Mouse (Mus musculus): ENCODE results near the gene Zfp28. TPM values are rescaled to one million over a fixed set of nuclear protein-coding genes. Genes with fewer than 3 reads are reported as not detected.
"Not testable (repeated sequence)": the region's sequence is repeated elsewhere in the genome, so short reads cannot be mapped to it uniquely, and the experiment has no call there.

Zfp28 gene
- total RNA-seq (2022): 1 to 10 TPM in 3 of 4 experiments, under 1 TPM in 1; 0.70 to 2.7 (median 1.1) TPM

DNA sequence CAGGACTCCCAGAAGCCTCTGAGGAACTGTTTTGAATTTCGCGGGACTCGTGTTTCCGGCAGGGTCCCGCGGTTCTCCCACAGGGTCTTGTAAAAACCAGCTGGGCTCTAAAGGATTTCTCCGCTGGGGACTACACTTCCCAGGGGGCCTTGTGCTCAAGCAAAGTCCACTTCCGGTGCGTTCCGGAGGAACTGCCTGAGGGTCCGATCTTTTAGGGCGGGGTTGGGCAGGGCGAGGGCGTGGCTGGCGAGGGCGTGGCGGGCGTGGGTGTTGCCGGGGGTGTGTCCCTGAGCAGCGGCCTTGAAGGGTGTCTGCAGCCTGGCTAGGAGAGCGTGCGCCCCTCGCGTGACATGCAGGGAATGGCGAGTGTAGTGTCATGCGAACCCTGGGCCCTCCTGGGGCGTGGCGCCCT, at the start of gene Zfp28:
Zfp28 (plus strand) TSS at position 252 of the 412 bp plus-strand sequence.
- peak; percentile 83 to 88 for DNase-seq (ENCODE audit: low spot score in 2 of 2)

GRCm38 (mm10) chr7:6339865-6340264, 43.2 kb upstream of the Zfp28 start:
- no peak for DNase-seq (ENCODE audit: low spot score in 2 of 2)

- DNase-seq (ENCODE audit: low spot score in 2 of 2): peak in 1 of 2 experiments; percentile 11
Observed at GRCm38 (mm10) chr7:6343501-6344071, 39.5 kb upstream of the Zfp28 start, which contains the start of gene Gm3854. Gene Gm3854, plus strand, starts transcription at chr7:6343759.

GRCm38 (mm10) chr7:6344124-6344523, 39.0 kb upstream of the Zfp28 start:
- DNase-seq (ENCODE audit: low spot score in 2 of 2): no peak

DNA sequence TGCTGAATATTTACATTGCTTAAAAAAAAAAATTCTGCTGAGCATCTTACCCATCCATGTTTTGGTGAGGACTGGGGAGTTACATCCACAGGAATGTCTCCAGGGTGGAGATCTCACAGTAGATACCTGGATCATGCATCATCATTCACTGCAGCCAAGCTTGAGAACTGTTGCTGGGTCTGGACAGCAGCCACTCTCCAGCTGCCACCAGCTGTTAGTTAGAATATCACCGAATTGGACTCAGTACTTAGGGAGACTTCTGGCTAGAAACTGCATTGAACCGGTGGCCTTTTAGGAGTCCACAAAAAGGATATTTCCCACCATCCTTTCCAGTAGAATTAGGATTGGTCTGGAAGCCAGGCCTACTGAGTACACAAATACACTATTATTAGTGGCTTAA, 25.0 kb upstream of the Zfp28 start:
- DNase-seq (ENCODE audit: low spot score in 2 of 2): no peak

DNA sequence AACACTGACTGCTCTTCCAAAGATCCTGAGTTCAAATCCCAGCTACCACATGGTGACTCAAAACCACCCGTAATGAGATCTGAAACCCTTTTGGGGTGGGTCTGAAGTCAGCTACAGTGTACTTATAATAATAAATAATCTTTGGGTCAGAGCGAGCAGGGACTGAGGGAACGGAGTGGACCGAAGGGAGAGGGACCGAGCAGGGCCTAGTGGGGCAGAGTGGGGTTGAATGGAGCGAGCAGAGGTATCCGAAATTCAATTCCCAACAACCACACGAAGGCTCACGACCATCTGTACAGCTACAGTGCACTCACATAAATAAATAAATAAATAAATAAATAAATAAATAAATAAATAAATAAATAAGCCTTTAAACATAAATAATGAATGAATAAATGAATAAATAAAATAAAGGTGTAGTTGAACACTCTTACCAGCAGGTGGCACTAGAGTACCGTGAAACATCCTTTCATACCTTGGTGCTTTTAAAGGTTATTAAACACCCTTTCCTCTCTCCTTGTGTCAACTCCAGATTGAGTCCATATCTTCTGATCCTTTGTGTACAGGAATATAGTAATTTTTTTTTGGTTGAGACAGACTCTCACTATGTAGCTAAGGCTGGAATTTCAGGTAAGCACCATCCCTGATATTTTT, 24.0 kb upstream of the Zfp28 start:
- no peak for DNase-seq (ENCODE audit: low spot score in 2 of 2)

- DNase-seq (ENCODE audit: low spot score in 2 of 2): no peak
Observed at GRCm38 (mm10) chr7:6360477-6361060, 22.5 kb upstream of the Zfp28 start.

DNA sequence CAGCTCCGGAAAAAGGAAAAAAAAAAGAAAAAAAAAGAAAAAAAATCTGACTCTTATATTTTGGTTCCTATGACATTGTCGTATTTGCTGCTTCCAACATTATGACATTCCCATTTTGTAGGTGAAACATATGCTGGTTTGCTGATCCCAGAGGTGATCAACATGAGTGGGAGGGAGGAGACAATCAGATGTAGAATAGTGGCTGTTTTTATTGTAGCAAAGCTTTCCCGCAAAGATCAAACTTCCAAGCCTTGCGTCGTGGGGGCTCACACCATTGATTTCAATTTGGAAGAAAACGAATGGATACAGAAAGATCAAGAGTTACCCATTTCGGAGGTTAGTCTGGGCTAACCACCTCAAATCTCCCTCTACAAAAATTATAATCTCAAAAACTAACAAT, 21.3 kb upstream of the Zfp28 start:
- no peak for DNase-seq (ENCODE audit: low spot score in 2 of 2)

DNA sequence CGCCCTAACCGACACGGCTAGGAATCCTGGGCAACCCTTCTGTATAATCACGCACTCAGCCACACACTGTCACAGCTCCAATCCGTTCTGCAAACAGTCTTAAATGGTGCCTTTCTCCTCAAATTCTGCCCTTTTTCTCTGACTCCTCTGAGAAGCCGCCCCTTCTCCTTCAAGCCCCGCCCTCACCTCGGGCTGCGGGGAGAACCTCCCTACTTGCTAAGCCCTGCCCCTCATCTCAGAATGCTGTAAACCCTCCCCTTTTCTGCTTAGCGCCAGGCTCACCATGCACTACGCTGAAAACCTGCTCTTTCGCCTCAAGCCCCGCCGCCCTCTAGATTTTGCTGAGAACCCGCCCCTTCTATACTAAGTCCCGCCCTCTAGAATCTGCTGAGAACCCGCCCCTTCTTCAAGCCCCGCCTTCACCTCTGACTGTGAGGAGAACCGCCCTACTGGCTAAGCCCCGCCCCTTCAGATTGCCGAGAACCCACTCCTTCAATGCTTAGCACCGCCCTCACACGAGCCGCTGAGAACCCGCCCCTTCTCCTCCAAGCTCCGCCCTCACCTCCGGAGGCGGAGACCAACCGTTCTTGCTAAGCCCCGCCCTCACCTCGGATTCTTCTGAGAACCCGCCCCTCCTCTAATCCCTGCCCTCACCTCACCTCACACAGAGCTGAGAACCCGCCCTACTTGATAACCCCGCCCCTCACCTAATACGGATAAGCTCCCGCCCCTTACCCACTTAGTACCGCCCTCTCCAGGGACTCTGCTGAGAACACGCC, 20.6 kb upstream of the Zfp28 start:
- peak; percentile 98 to 99 for DNase-seq (ENCODE audit: low spot score in 2 of 2)

GRCm38 (mm10) chr7:6363047-6363488, 20.0 kb upstream of the Zfp28 start, which contains the start of gene Zfp78:
Gene Zfp78, plus strand, starts transcription at chr7:6363280.
- DNase-seq (ENCODE audit: low spot score in 2 of 2): peak in 1 of 2 experiments; percentile 78

DNA sequence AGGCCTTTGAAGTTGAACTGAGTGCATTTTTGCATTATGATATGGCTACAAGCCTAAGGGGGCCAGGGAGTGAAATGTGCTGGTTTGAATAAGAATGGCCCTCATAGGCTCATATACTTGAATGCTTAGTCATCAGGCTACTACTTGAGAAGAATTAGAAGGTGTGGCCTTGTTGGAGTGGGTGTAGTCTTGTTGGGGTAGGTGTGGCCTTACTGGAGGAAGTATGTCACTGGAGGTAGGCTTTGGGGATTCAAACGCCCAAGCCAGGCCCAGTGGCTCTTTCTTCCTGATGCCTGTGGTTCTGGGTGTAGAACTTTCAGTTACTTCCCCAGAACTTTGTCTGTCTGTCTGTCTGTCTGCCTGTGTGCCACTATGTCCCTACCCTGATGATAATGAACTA, 18.3 kb upstream of the Zfp28 start:
- DNase-seq (ENCODE audit: low spot score in 2 of 2): no peak

- DNase-seq (ENCODE audit: low spot score in 2 of 2): no peak
Observed at GRCm38 (mm10) chr7:6367185-6367584, 15.9 kb upstream of the Zfp28 start.

DNA sequence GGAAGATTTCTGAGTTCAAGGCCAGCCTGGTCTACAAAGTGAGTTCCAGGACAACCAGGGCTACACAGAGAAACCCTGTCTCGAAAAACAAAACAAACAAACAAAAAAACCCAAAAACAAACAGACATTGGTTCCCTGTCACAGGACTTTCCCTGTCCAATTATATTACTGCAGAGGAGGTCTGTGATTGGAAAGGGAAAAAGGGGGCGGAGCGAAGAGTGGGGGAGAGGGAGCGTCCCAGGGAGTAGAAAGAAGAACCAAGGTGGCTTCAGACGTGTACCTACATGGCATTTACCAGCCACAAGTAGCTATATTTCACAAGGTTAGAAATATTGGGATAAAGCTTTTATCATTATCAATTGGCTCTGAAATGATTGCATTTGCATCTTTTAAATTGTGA, 14.9 kb upstream of the Zfp28 start:
- DNase-seq (ENCODE audit: low spot score in 2 of 2): not testable (repeated sequence)

- no peak for DNase-seq (ENCODE audit: low spot score in 2 of 2)
Observed at GRCm38 (mm10) chr7:6369460-6369859, 13.6 kb upstream of the Zfp28 start.

- no peak for DNase-seq (ENCODE audit: low spot score in 2 of 2)
Observed at GRCm38 (mm10) chr7:6372993-6373392, 10.1 kb upstream of the Zfp28 start.

DNA sequence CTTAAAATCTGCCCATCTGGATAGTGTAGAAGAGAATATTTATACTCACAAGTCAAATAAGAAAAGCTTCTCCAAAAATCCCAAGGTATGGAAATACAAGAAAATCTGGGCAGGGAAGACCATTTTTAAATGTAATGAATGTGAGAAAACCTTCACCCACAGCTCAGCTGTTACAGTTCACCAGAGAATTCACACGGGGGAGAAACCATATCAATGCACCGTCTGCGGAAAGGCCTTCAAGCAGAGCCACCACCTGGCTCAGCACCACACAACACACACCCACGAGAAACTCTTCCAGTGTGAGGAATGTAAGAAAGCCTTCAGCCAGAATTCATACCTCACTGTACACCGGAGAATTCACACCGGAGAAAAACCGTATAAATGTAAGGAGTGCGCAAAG, 4.7 kb upstream of the Zfp28 start:
- DNase-seq (ENCODE audit: low spot score in 2 of 2): no peak

DNA sequence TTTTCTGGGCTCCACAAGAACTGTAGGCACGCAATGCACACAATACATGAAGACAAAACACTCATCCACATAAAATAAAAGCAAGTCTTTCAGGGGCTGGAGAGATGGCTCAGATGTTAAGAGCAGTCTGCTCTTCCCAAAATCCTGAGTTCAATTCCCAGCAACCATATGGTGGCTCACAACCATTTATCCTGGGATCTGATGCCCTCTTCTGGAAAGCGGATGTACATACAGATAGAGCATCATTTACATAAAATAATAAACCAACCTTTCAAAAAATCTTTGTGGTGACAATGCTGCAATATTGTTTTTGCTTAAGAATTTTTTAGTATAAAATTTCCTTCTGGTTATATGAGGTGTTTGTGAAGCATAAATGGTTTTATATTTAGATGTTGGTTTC, 1.7 kb upstream of the Zfp28 start:
- DNase-seq (ENCODE audit: low spot score in 2 of 2): no peak

- no peak for DNase-seq (ENCODE audit: low spot score in 2 of 2)
Observed at GRCm38 (mm10) chr7:6384011-6384410, 916 bp downstream of the Zfp28 start.

GRCm38 (mm10) chr7:6386995-6387394, 3.9 kb downstream of the Zfp28 start:
- DNase-seq (ENCODE audit: low spot score in 2 of 2): peak in 1 of 2 experiments; percentile 13

- DNase-seq (ENCODE audit: low spot score in 2 of 2): no peak
Observed at GRCm38 (mm10) chr7:6388971-6389370, 5.9 kb downstream of the Zfp28 start.

- no peak for DNase-seq (ENCODE audit: low spot score in 2 of 2)
Observed at GRCm38 (mm10) chr7:6389449-6389848, 6.4 kb downstream of the Zfp28 start.
